Mouse (Mus musculus) adrenal gland, postnatal 4 days (tissue): ENCODE measurements at regions not wholly inside any gene's neighbourhood (a gene's known extent, or its start where the extent isn't known, plus 50 kb on each side); places are given as distances from the start of the nearest gene placed in this dataset.

Experiments used
- DNase-seq, 2 experiments: peaks; one replicate each; pipeline ENCODE4 v3.0.0; 2021 to 2022; ENCODE audit warnings: low spot score in 2 of 2, mixed read lengths in 2 of 2

DNA sequence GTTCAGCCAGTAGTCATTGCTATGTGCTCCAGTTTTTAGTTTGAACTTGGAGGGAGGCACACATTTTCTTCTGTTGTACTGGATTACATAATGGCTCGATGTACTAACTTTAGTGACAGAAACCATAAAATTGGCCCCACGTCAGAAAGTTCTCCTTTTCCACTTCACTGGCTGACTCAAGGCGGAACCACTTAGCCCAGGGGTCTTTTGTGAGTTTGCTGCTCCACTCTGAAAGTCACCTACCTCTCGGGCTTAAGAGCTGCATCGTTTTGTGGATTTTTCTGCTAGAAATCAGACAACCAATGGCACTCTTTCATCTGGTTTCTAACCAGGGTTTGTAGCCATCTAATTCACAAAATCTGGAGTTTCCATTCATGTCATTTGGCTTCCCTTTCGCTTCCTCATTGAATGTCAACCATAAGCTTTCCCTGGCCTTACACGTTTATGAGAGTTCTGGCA lies 304.8 kb upstream of the Cited2 start:
- no peak for DNase-seq

DNA sequence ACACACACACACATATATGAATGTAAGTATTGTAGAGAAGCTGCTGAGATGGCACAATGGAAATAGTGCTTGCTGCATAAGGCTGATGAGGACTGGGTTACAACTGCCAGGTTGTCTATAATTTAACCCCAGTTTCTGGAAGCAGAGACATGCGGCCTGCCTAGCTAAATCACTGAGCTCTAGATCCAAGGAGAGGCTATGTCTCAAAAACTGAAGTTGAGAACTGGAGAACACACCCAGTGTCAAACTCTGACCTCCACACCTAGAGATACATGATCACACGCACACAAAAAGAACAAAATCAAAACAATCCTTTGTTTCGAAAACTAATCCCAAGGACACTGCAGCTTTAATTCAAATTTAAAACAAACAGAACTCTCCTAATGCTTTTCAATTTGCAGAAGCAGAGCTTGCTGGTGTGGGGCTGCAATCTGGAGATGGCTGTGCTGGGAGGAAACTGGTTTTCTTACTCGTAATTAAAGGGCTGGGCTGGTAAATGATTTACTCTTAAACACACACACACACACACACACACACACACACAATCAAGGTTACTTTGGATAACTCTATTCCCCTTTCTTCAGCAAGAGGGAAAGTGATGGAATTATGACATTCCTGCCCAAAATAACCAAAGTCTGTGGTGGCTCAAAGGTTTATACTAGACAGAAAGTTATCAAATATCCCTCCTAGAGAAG lies 299.3 kb upstream of the Cited2 start:
- DNase-seq, result no peak

- no peak for DNase-seq
Measured at GRCm38 (mm10) chr10:17426197-17426596, 296.8 kb upstream of the Cited2 start.

GRCm38 (mm10) chr10:17427316-17427715 lies 295.7 kb upstream of the Cited2 start:
- DNase-seq, result no peak

- DNase-seq, result no peak
Measured at GRCm38 (mm10) chr10:17428315-17428714, 294.7 kb upstream of the Cited2 start.

GRCm38 (mm10) chr10:17431068-17431467 lies 291.9 kb upstream of the Cited2 start:
- DNase-seq, result no peak

- no peak for DNase-seq
Measured at GRCm38 (mm10) chr10:17434098-17434497, 288.9 kb upstream of the Cited2 start.

- DNase-seq, result no peak
Measured at GRCm38 (mm10) chr10:17450240-17450639, 272.8 kb upstream of the Cited2 start.

GRCm38 (mm10) chr10:17470880-17471279 lies 252.1 kb upstream of the Cited2 start:
- no peak for DNase-seq

GRCm38 (mm10) chr10:17472536-17472935 lies 250.5 kb upstream of the Cited2 start:
- DNase-seq, result no peak

DNA sequence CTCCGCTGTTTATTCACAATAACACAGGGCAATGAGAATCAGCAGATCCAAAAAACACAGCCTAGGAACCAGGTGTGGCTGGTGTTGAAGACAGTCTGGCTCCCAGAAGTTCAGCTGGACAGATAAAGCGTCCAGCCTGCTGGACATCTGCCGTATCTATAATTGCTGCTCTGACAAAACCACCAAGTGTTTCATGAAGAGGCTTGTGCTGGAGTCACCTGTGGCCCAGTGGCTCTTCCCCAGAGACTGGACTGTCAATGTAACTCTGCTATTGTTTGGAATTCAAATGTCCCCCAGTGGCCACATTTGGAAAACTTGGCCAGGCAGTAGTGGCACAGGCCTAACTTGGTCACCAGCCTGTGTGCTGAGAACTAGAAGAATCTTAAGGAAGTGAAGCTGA lies 247.0 kb upstream of the Cited2 start:
- DNase-seq, result no peak

GRCm38 (mm10) chr10:17476720-17477119 lies 246.3 kb upstream of the Cited2 start:
- no peak for DNase-seq

- no peak for DNase-seq
Measured at GRCm38 (mm10) chr10:17478761-17479632, 244.0 kb upstream of the Cited2 start.

- no peak for DNase-seq
Measured at GRCm38 (mm10) chr10:17482751-17483150, 240.3 kb upstream of the Cited2 start.

- no peak for DNase-seq
Measured at GRCm38 (mm10) chr10:17485049-17485449, 238.0 kb upstream of the Cited2 start.

GRCm38 (mm10) chr10:17485515-17485914 lies 237.5 kb upstream of the Cited2 start:
- no peak for DNase-seq

GRCm38 (mm10) chr10:17486011-17486410 lies 237.0 kb upstream of the Cited2 start:
- no peak for DNase-seq

DNA sequence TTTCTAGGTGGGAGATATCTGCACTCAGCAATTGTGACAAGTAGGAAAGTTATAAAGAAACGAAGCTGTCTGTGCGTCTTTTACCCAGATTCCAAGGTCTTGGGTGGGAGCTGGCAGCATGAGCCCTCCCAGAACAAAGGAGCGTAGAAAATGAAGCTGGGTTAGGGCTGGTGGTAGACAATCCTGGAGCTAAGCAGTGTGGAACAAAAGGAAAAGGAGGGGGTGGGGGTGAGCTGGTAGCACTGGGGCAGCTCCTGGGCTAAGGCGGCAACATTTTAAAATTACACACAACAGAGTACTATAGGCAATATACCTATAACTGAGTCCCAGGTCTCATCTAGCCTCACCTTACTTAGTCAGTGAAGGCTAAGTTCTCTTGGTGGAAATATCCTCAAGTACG lies 235.6 kb upstream of the Cited2 start:
- DNase-seq, result no peak

DNA sequence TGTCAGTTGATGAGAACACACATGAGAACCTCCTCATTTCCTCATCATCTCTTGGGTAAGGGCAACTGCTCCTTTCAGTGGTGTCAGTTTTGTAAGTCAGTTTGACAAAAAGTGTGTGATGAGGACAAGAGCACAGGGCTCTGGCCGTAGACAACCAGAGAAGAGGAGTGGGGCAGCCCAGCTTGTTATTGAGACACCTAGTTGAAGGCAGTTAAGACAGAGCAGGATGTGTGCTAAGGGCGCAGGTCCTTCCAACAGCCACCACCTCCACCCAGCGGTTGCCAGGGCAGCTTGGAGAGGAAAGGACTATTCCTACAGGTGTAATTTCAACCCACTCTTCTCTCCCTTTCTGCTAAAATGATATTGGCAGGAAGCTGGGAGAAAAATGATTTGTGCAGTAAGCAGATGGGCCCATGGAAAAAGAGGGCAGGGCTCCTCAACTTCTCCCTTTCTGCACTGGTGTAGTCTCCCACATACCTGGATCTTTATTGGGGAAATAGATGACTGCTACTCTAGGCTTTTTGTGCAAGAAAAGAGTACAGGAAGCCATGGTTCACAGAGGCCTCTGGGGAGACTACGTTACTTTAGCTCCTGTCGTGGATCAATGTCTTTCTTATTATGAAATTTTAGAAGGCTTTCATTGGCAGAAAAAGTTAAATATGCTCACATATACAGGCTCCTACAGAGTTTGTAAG lies 231.3 kb upstream of the Cited2 start:
- DNase-seq, result no peak

DNA sequence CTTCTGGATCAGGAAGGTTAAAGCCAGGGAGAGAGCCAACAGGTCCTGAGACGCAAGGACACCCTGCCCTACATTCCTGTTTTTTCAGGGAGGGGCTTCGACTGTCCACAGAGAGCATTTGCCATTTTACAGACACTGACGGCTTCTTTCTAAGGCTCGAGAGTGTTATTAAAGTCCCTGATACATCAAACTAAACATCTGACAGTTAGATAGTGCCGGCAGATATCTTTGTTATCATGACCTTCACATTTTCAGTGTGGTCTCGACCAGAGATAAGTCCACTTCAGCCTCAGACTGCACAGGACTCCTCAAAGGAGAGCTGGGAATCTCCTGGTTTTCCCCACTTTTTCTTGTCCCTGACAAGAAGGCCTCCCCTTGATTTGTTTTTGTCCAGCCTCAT lies 229.9 kb upstream of the Cited2 start:
- DNase-seq, result no peak

DNA sequence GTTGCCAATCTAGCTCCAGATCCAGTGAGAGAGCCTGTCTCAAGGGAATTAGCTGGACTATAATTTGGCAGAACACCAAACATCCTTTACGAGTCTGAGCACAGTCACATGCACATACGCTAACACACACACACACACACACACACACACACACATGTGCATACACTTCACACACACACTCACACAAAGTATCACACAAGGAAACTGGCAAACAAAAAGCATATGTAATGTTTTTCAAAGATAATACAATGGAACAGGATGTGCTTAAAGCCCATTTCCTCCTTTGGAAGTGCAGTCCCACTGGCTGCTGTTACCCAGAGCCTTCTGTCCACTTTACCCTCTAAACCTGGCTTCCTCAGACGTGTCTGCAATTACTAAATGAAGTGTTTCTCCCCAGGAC lies 226.2 kb upstream of the Cited2 start:
- DNase-seq, result no peak

DNA sequence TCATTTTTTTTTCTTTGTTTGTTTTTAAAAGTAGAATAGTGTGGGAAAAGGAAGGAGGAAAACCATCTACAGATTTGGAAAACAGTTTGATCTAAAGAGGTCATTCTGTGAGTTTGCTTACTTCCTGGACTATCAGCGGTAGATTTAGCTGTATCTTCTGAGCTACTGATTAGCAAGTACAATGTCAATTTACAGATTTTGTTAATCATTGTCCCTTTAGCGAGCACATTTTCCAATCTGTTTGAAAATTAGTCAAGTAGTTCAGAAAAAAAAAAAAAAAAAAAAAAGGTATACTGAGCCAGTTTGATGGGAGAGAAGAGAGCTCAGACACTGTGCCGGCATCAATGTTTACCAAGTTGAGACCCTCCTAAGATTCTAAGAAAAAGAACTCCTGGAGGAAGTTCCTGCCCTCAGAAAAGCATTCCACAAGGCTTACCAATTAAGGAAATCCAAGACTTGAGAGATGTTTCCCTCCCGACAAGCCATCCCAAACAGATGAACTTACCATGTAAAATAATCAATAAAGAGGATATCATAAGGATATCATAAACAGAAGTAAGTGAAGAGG lies 212.3 kb upstream of the Cited2 start:
- no peak for DNase-seq
